Mouse (Mus musculus) megakaryocyte, embryonic 14.5 days (primary cell): ENCODE data around the gene Kbtbd12.

ENCODE experiments used
- FLI1 ChIP-seq: IDR thresholded peaks from 2 replicates; pipeline ENCODE4 v1.6.1; 2012; ENCODE audit warnings: low read length, inconsistent platforms, mixed read lengths
- GATA1 ChIP-seq: IDR thresholded peaks from 3 replicates; pipeline ENCODE4 v1.6.1; 2012; ENCODE audit warnings: mixed read lengths, low read length, inconsistent platforms, borderline replicate concordance

DNA sequence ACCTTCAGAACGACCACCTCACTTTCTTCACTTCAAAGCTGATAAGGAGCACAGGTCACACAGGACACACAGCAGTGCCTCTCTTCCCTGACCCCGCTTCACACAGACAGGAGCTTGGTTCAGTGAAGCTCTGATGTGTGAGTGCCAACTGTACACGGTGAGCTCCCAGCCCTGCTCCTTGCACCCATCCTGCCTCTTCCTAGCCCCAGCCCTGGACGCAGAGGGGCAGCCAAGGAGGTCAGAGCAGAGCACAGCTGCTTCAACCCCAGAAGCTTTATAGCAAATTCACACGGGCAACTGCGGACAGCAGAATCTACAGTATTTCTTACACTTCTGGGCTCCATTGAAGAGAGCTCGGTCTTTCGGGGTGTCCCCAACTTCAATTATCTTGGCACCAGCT lies 123.8 kb downstream of the Kbtbd12 start:
- TF ChIP-seq GATA1 (no peak), FLI1 (no peak)
